Mouse (Mus musculus) mature B cell (primary cell): ENCODE data around the gene Ablim1.

Experiments
- in situ Hi-C: fragments of 300-500 bp; cut with MboI; formaldehyde crosslinking; loops from 2 replicates; pipeline ENCODE4 v1.14.3; 2019

Ablim1 gene

DNA sequence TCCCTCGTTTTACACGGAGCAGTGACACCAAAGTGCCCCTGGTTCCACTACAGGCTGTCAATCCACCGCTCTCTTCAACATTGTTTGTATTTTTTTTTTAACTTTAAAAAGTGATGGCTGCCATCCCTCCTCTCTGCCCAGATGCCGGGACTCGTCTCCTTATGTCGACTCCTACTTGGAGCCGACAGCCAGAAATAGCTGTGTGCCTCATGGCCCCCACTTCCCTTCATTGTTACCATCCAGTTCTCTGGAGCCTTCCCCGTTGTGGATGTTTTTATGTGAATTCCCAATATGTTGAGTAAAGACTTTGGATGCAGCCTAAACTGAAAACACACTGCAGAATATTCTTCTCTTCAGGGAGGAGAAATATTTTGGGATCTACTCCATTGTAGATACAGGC, 8.7 kb downstream of the Ablim1 start:
- in situ Hi-C loops: no loop called here

DNA sequence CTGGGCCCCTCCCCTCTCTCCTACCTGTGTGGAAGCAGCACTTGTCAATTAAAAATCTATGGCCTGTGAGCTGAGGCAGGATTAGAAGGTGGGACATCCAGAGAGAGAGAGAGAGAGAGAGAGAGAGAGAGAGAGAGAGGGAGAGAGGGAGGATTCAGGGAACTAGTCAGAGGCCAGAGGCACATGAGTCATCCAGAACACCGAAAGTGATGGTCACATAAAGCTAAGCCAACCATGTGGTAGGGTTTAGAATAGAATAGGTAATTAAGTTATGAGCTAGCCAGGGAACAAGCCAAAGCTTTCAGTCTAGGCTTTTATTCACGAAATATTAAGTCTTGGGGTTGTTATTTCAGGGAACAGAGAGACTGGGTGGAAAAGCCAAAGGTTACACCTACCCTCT, 10.1 kb downstream of the Ablim1 start:
- in situ Hi-C loops: no loop called here

DNA sequence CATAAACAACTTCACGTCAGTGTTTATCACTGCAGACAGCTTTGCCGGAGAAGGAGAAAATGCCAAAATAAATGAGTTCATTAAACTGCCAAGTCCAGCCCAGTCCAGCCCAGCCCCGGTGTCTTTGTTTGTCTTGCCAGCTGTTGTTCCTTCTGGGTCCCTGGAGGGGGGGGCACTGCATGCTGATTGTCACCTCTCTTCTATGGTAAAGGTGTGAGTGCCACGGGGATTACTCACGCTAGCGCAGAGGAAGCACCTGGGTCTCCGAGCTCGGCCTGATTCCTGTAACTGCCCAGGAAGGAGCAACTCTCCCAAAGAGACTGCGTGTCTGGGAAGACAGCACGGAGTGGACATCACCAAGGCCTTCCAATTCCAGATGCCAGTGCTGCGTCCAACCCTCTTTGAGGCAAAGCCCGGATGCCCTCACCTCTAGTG, 12.7 kb downstream of the Ablim1 start:
- in situ Hi-C loops: no loop called here

DNA sequence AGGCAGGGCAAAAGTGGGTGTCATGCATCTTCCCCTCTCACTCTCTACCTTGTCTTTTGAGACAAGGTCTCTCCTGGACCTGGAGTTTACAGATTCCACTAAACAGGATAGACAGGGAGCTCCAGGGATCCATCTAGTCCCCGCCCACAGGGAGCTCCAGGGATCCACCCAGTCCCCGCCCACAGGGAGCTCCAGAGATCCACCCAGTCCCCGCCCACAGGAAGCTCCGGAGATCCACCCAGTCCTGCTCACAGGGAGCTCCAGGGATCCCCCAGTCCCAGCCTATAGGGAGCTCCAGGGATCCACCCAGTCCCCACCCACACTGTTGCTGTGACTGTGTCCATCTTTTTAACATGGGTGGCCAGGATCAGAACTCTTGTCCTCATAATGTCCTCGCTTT, 16.7 kb downstream of the Ablim1 start:
- in situ Hi-C loops: no loop called here

DNA sequence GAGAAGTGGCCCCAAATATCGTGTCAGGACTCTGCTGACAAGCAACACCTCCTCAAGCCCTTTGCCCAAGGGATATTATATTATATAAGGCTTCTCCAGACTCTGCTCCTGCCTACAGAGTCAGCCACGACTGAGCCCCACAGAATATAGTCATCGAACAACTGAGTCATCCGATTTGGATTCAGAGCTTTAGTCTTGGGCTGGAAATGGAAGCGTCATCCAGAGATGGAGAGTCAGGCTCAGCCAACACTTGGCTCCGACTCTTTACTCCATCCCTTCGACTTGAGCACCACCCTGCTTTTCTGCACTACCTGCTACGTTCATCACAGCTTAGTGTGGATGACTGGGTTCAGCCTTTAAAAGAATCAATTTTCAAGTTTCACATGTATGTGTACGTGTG, 17.3 kb downstream of the Ablim1 start:
- in situ Hi-C loops: no loop called here

DNA sequence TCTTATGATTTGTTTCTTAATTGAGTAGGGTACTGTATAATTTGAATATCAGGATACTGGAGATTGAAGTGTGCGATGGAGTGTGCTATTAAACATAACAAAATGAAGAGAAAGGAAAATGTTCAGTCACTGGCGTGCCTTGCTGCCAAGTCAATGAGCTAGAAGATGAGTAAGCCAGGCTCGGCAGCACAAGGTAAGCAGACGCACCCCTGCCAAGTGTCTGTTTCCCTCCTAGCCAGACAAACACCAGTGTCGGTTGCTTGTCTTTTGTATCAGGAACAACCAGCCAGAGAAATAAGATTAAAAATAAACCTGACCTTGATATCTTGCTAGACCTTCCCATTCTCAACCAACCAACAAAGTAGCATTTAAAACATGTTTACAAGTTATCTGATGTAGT, 18.2 kb downstream of the Ablim1 start:
- in situ Hi-C loops: no loop called here

DNA sequence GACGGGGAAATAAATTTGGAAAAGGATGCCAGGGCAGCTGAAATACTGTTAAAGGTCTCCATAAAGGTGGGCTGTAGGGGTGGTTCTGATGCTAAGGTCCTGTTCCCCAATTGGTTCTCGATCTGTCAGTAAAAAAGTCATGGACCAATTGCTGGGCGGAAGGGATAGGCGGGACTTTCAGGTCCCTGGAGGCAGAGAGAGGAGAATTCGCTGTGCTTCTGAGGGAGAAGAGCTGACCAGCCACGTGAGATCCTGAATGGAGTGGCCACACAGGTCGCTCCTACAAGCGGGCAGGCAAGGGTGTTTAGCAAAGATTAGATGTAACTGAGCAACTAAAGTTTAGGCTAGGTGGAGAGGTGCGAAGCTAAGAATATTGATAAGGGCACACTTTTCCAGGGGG, 19.2 kb downstream of the Ablim1 start:
- in situ Hi-C loops: no loop called here

DNA sequence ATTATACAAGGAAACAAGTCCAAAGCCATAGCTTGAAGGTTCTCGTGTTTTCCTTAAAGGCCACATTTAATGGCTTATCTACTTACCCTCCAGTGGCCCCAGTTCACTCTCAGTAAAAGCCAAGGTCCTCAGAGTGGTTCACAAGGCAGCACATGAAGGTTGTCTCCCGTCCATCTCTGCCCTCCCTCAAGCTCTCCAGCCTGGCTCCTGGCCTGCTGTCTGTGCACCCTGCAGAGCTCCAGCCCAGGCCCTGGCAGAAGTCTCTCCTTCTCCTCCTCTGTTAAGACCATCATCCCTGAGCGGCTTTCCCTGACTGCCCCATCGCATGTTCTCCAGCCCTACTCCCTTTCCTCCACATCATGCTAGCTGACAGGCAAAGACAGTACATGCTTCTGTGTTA, 20.4 kb downstream of the Ablim1 start:
- in situ Hi-C loops: no loop called here

DNA sequence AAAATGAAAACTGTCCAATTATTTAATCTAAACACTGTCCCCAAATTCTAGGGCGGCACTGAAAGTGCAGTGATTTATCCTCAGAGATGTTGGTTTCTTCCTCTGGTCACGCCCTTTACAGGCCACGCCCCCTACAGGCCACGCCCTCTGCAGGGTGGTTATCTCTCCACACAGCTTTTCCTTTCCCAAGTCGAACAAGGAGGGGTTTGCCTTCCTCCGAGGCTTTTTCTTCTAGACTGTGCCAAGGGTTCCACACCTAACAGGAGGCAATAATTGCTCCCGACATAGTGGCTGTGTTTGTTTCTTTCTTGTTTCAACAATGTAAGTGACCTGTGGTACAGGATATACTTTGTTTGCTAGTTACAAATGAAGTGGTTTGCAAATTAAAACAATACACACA, 21.0 kb downstream of the Ablim1 start:
- in situ Hi-C loops: no loop called here

DNA sequence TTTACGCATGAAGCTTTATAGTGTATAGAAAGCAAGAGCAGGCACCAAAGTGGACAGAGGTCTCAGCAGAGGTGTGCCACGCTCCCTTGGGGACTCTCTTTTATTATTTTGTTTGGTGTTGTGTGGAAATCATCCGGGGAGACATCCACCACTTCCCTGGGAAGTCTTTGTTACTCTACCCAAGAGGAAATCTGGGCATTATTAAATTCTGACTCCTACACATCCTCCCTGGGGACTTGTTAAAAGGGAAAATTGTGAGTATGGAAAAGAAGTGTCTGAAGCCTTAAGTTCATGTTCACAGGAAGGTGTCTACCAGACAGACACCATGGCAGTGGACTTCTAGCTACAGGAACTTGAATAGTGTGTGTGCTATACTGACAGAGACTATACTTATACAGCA, 31.4 kb downstream of the Ablim1 start:
- in situ Hi-C loops: no loop called here

DNA sequence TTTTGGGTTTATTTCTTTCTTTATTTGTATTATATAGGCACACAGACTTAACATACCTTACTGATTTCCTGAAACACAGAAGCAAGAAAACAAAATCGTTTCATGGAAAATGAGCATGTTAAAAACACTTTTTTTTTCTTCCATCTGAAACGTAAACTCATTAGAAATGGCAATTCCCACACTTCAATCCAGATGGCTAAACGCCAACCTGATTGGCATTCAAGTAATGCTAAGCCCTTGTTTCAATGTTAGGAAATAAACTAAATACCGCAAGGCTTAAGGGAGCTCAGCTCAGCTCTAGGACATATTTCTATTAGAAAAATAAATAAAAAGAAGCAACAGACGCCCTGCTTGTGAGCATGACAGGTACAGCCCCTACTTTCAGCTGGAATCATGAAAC, 32.1 kb downstream of the Ablim1 start:
- in situ Hi-C loops: no loop called here

DNA sequence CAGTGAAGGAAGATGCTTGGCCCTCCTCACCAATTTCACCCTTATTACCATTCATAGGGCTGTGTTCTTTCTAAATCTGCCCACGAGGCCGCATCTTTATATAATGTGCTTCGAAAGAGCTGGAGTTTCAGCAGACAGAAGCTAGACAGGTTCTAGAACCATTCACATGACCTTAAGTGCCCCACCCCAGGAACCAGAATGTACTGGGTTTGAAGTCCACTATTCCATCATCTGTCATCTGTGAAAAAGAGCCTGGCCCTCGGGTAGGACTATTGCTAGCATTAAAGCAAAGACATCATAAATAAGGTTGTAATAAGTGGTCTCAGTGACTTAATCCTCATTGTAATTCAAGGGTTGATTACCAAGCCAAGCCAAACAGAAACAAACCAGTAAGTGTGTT, 35.1 kb downstream of the Ablim1 start:
- in situ Hi-C loops: no loop called here

DNA sequence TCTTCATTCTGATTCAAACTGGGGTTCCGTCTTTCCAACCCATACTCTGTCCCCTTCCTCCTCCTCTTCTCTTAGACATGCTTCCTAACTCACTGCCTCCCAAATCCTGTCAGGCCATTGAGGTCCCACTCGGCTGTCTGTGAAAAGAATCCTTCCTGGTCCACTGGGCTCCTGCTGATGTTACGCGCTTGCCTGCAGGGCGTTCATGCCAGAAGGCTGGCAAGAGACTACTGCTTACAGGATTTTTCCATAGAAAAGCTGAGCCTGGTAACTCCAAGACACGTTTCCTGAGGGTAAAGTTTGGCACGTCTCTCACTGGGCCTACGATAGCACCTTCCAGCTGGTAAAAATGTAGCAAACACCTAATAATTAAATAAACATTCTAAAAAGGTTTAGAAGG, 36.5 kb downstream of the Ablim1 start:
- in situ Hi-C loops: no loop called here

DNA sequence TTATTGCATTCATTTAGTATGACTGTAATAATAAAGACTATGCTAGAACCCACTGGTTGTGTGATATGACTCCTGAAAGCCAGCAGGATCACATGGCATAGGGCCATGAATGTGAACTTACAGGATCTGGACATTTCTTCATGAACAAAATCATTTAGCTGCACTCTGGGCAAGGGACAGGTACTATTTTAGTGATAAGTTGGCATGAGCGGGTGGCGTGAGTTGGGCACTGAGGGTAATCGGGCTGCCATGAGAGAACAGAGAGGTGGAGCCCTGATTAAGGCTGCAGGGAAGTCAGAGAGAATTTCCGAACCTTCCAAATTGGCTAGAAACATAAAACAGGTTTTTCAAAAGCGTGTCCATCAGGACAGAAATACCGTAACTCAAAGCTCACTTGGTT, 37.7 kb downstream of the Ablim1 start:
- in situ Hi-C loops: no loop called here

DNA sequence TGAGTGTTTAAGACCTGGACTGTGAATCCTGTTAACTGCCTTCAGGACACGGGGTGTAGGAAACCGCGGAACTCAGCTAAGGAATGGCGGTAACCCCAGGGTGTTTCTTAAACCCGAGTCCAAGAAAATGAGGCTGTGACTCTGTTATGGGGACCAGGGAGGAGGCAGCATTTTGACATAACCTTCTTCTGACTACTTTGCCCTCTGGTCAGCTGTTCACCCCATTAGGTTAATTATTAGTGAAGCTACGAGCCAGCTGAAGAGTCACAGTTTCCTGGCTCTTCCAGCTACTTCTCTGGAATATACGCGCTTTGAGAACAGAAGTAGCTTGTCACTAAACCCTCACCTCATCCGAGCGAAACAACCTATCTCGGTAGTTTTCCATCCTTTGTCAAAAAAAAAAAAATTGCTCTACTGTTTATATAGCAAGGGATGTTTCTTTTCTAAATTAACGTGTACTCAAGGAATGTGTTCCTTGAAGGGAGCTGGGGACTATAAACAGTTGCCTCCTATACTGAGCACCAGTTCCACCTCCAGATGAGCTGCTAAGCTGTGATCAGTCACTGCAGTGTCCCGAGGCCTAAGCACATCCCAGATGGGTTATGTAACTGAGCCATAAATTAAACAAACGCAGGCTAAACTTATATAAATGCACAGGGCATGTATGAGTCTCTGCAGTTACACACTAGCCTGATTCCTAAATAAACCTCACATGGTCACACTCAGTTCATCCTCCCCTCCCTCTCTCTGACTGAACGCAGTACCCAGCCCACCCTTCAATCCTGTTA, 39.4 kb downstream of the Ablim1 start:
- in situ Hi-C loops: no loop called here

DNA sequence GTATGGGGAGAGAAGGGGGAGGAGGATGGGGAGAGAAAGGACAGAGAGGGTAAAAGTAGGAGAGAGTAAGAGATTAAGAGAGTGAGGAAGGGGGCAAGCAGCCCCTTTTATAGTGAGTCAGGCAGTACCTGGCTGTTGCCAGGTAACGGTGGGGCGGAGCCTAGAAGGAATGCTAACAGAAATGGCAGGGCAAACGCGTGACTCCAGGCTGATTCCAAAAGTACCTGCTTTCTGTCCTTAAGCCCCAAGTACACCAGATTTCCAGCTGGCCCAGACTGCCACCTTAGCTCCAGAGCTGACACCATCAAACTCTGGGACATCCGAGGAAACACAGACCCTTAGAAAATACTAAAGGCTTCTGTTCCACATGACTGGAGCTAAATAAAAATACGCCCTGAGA, 40.0 kb downstream of the Ablim1 start:
- in situ Hi-C loops: no loop called here

DNA sequence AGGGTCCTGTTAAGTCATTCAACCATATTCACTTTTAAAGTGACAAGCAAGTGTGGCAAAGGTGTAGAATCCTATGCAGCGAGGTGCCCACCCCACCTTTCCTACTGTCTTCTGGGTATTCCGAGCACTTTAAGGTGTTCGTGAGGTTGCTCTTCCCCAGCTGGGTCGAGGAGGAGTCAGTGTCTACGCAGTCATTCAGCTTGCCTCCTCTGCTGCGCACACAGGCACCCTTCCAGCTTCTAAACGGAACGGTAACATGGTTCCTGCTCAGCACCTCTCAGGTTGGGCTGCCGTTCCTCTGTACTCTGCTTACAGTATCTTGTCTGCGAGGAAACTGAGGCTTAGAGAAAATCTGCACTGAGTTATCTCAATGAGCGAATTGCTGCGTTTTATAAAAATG, 40.4 kb downstream of the Ablim1 start:
- in situ Hi-C loops: no loop called here

DNA sequence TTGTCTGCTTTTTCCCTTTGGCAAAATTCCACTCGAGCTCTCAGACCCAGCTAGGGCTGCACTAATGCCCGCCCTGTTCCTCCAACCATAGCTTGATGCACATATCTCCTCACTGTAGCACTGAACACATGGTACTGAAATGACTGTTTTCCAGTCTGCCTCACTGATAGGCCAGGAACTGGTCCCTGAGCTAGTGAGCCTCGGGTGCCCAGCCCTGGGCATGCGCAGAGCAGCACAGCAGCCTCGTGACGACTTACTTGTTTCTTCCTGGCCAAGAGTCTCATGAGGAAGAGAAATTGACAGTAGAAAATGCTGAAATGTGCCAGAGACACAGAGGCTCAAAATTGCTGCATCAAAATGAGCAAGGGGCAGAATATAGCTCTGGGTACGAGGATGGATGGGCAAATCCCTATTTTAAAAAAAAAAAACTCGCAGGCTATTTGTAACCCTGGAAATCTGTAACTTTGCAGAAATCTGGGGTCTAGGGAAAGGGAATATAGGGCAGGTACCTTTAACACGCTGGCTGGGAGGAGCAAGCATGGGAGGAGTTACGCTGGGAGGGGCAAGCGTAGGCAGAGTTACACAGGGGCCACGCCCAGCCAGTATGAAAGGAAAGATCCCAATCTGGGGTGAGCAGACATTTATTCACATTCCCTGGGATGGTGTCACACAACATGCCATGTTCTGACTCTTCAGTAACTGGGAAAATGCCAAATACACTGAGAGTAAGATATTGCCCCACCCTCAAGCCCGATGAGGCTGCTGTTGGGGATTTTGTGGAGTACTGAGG, 41.7 kb downstream of the Ablim1 start:
- in situ Hi-C loops: no loop called here

DNA sequence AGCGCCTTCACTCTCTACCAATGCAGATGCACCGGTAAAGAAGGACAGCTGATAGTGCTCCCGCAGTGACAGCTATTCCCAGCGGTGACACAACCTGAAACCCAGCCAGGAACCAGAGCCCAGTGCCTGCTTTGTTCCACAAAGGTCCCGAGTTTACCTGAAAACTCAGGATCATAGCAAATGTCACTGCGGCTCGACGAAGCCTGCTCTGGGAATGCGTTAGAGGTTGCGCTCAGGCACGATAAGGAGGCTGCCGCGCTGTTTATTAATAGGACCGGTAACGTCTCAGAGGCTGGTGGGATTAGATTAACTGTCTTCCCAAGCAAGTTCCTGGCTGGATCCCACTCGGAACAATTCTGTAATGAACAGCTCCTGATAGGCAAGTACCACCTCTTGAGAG, 43.0 kb downstream of the Ablim1 start:
- in situ Hi-C loops: no loop called here

DNA sequence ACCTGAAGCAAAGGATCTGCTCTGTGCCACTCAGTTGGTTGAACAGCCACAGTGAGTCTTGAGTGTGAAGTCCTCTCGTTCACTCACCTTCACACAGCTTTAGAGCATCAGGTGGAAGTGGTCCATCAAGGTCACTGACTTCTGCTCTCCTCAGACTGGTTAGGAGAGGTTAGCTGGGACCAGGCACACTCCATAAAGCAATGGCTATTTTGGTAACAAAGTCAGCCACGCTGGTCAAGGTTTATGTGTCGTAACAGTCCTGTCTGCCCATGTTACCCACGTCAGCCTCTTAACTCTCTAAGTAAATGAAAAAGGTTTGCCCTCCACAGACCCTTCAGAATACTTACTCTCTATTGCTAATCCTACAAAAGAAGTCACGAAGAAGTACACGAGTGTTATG, 44.0 kb downstream of the Ablim1 start:
- in situ Hi-C loops: no loop called here

DNA sequence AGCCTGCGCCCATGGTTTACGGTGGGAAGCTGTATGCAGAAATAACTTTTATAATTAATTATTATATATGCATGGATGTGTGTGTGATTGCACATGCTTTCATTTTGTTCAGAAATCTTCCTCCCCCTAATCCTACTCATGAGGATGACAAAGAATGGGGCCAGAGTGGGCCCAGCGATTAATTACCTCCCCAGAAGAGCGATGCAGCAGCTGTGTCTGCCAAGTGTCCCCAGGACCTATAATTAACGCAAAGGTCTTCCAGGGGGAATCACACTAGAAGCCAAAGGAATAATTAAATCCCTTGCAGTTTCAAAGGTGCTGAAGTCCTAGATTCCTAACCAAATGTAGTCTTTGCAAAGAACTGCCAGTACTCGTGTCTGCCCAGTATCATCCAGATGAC, 44.9 kb downstream of the Ablim1 start:
- in situ Hi-C loops: no loop called here

DNA sequence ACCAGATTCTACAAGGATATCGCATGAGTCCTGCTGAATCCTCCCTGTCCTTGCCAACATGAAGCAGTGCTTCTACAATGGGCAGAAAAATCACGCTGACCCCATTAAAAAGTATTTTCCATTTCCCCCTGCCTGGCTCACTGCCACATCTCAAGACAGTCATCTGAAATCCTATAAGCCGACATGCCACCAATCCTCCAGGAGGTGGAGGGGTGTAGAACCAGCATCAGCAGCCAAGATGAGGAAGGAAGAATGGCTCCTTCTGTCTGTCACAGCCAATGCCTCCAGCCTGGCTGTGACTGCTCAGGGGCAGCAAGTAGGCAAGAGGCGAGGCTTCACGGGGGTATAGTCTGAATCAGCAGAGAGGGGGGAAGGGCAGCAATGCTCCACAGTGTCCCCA, 47.2 kb downstream of the Ablim1 start:
- in situ Hi-C loops: no loop called here

DNA sequence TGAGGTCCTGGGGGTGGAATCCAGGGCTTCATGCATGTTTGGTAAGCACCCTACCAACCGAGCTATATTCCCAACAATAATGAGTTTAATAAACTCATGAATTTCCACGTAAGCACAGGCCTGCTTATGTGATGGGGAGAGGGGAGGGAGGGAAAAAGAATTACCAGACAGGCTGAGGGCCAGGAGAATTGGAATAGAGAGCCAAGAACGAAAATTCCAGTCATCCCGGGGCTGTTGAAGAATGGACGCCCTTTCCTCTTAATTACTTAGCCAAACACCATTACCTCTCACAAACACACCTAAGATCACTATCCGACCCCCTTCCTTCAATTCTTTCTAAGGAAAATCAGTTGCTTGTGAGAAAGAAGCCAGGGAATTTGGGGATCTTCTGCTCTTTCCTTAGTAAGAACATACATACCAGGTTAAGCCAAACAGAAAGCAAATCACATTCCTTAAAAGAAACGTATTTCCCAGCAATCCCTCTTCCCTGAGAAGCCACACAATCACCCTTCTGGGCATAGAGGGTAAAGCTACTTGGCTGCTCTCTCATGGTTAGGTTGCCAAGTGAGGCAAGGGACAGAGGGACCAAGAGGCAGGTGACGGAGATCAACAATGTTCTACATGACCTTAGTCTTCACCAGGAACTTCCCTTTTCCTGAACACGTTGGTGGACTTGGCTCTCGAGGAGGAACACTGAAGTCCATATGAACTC, 48.2 kb downstream of the Ablim1 start:
- in situ Hi-C loops: no loop called here
